Mouse (Mus musculus): ENCODE results near the gene Ptpn14. TPM values are rescaled to one million over a fixed set of nuclear protein-coding genes. Genes with fewer than 3 reads are reported as not detected.

The Ptpn14 gene
- polyA plus RNA-seq, 1 experiment from 2014 or later, result 16.1 TPM

- no peaks in the 10 kb centered on the region for H3K4me1 ChIP-seq (ENCODE audit: insufficient read depth, low read length)
- H3K36me3 ChIP-seq (ENCODE audit: insufficient read depth, low read length), result peaks cover 57% of the 10 kb centered on the region
- no peaks in the 10 kb centered on the region for H3K9me3 ChIP-seq (ENCODE audit: low read length)
- no peaks in the 10 kb centered on the region for H3K27me3 ChIP-seq (ENCODE audit: insufficient read depth, low read length)
- ATAC-seq (ENCODE audit: low FRiP score, low TSS enrichment), result no peak
- H3K9ac ChIP-seq (replicated peaks; ENCODE audit: low read length), result no peak overlapping the region
- no peak overlapping the region for H3K4me3 ChIP-seq (ENCODE audit: low read length)
- WGBS, result 74% methylated on average over 2 of the region's 2 CpGs
- no peak overlapping the region for H3K27ac ChIP-seq (ENCODE audit: low read length)
- no peak overlapping the region for H3K4me2 ChIP-seq (replicated peaks; ENCODE audit: low read depth, low read length)
Observed at GRCm38 (mm10) chr1:189846319-189846718, 118.3 kb downstream of the Ptpn14 start.

GRCm38 (mm10) chr1:189849550-189849949, 121.5 kb downstream of the Ptpn14 start:
- Histone ChIP-seq H3K9ac (replicated peaks; ENCODE audit: low read length) (no peak overlapping the region), H3K36me3 (ENCODE audit: insufficient read depth, low read length) (peaks cover 53% of the 10 kb centered on the region), H3K27me3 (ENCODE audit: insufficient read depth, low read length) (no peaks in the 10 kb centered on the region), H3K4me3 (ENCODE audit: low read length) (no peak overlapping the region), H3K4me1 (ENCODE audit: insufficient read depth, low read length) (no peaks in the 10 kb centered on the region), H3K4me2 (replicated peaks; ENCODE audit: low read depth, low read length) (no peak overlapping the region), H3K9me3 (ENCODE audit: low read length) (no peaks in the 10 kb centered on the region), H3K27ac (ENCODE audit: low read length) (no peak overlapping the region)
- no peak for ATAC-seq (ENCODE audit: low FRiP score, low TSS enrichment)
- WGBS, result 77% methylated on average over 11 of the region's 11 CpGs

- no peak for ATAC-seq (ENCODE audit: low FRiP score, low TSS enrichment)
- no peaks in the 10 kb centered on the region for H3K27me3 ChIP-seq (ENCODE audit: insufficient read depth, low read length)
Observed at GRCm38 (mm10) chr1:189852051-189852450, 124.0 kb downstream of the Ptpn14 start.

GRCm38 (mm10) chr1:189852456-189852855, 124.4 kb downstream of the Ptpn14 start:
- no peak overlapping the region for H3K27ac ChIP-seq (ENCODE audit: low read length)
- no peak overlapping the region for H3K9ac ChIP-seq (replicated peaks; ENCODE audit: low read length)
- WGBS, result 76% methylated on average over 7 of the region's 7 CpGs
- H3K36me3 ChIP-seq (ENCODE audit: insufficient read depth, low read length), result peaks cover 53% of the 10 kb centered on the region
- no peaks in the 10 kb centered on the region for H3K9me3 ChIP-seq (ENCODE audit: low read length)
- no peaks in the 10 kb centered on the region for H3K4me1 ChIP-seq (ENCODE audit: insufficient read depth, low read length)
- no peak for ATAC-seq (ENCODE audit: low FRiP score, low TSS enrichment)
- H3K4me3 ChIP-seq (ENCODE audit: low read length), result no peak overlapping the region
- H3K27me3 ChIP-seq (ENCODE audit: insufficient read depth, low read length), result no peaks in the 10 kb centered on the region
- H3K4me2 ChIP-seq (replicated peaks; ENCODE audit: low read depth, low read length), result no peak overlapping the region

More at GRCm38 (mm10) chr1:189852051-189852450, 124.0 kb downstream of the Ptpn14 start:
- H3K36me3 ChIP-seq (ENCODE audit: insufficient read depth, low read length), result peaks cover 51% of the 10 kb centered on the region
- no peak overlapping the region for H3K4me2 ChIP-seq (replicated peaks; ENCODE audit: low read depth, low read length)
- no peaks in the 10 kb centered on the region for H3K9me3 ChIP-seq (ENCODE audit: low read length)
- no peaks in the 10 kb centered on the region for H3K4me1 ChIP-seq (ENCODE audit: insufficient read depth, low read length)
- no peak overlapping the region for H3K4me3 ChIP-seq (ENCODE audit: low read length)
- no peak overlapping the region for H3K27ac ChIP-seq (ENCODE audit: low read length)
- H3K9ac ChIP-seq (replicated peaks; ENCODE audit: low read length), result no peak overlapping the region
- 68% methylated on average over 5 of the region's 5 CpGs for WGBS

- Histone ChIP-seq H3K27me3 (ENCODE audit: insufficient read depth, low read length) (no peaks in the 10 kb centered on the region), H3K36me3 (ENCODE audit: insufficient read depth, low read length) (peaks cover 54% of the 10 kb centered on the region), H3K9ac (replicated peaks; ENCODE audit: low read length) (no peak overlapping the region), H3K27ac (ENCODE audit: low read length) (no peak overlapping the region), H3K4me2 (replicated peaks; ENCODE audit: low read depth, low read length) (no peak overlapping the region), H3K4me3 (ENCODE audit: low read length) (no peak overlapping the region), H3K4me1 (ENCODE audit: insufficient read depth, low read length) (no peaks in the 10 kb centered on the region), H3K9me3 (ENCODE audit: low read length) (no peaks in the 10 kb centered on the region)
- WGBS, result 88% methylated on average over 13 of the region's 13 CpGs
- no peak for ATAC-seq (ENCODE audit: low FRiP score, low TSS enrichment)
Observed at GRCm38 (mm10) chr1:189854646-189855045, 126.6 kb downstream of the Ptpn14 start.

GRCm38 (mm10) chr1:189855739-189856138, 127.7 kb downstream of the Ptpn14 start:
- WGBS, result 94% methylated on average over 5 of the region's 5 CpGs
- ATAC-seq (ENCODE audit: low FRiP score, low TSS enrichment), result no peak
- Histone ChIP-seq H3K9ac (replicated peaks; ENCODE audit: low read length) (no peak overlapping the region), H3K27me3 (ENCODE audit: insufficient read depth, low read length) (no peaks in the 10 kb centered on the region), H3K4me3 (ENCODE audit: low read length) (no peak overlapping the region), H3K9me3 (ENCODE audit: low read length) (no peaks in the 10 kb centered on the region), H3K27ac (ENCODE audit: low read length) (no peak overlapping the region), H3K4me1 (ENCODE audit: insufficient read depth, low read length) (no peaks in the 10 kb centered on the region), H3K36me3 (ENCODE audit: insufficient read depth, low read length) (peaks cover 50% of the 10 kb centered on the region), H3K4me2 (replicated peaks; ENCODE audit: low read depth, low read length) (no peak overlapping the region)

- Histone ChIP-seq H3K27me3 (ENCODE audit: insufficient read depth, low read length) (no peaks in the 10 kb centered on the region), H3K4me2 (replicated peaks; ENCODE audit: low read depth, low read length) (no peak overlapping the region), H3K27ac (ENCODE audit: low read length) (no peak overlapping the region), H3K36me3 (ENCODE audit: insufficient read depth, low read length) (peaks cover 45% of the 10 kb centered on the region), H3K9me3 (ENCODE audit: low read length) (no peaks in the 10 kb centered on the region), H3K4me3 (ENCODE audit: low read length) (no peak overlapping the region), H3K4me1 (ENCODE audit: insufficient read depth, low read length) (0 out of 2 replicates have a peak, but pooled peaks cover 2% of the 10 kb centered on the region), H3K9ac (replicated peaks; ENCODE audit: low read length) (no peak overlapping the region)
- ATAC-seq (ENCODE audit: low FRiP score, low TSS enrichment), result no peak
- WGBS, result 93% methylated on average over 6 of the region's 6 CpGs
Observed at GRCm38 (mm10) chr1:189858377-189858776, 130.3 kb downstream of the Ptpn14 start.

- H3K36me3 ChIP-seq (ENCODE audit: insufficient read depth, low read length), result peaks cover 52% of the 10 kb centered on the region
- H3K9ac ChIP-seq (replicated peaks; ENCODE audit: low read length), result no peak overlapping the region
- H3K4me3 ChIP-seq (ENCODE audit: low read length), result no peak overlapping the region
- no peaks in the 10 kb centered on the region for H3K9me3 ChIP-seq (ENCODE audit: low read length)
- peak; percentile 36; the same call in 1 of the 2 replicates for ATAC-seq (ENCODE audit: low FRiP score, low TSS enrichment)
- WGBS, result 83% methylated on average over 17 of the region's 17 CpGs
- H3K4me1 ChIP-seq (ENCODE audit: insufficient read depth, low read length), result 0 out of 2 replicates have a peak, but pooled peaks cover 2% of the 10 kb centered on the region
- no peak overlapping the region for H3K4me2 ChIP-seq (replicated peaks; ENCODE audit: low read depth, low read length)
- no peaks in the 10 kb centered on the region for H3K27me3 ChIP-seq (ENCODE audit: insufficient read depth, low read length)
- H3K27ac ChIP-seq (ENCODE audit: low read length), result no peak overlapping the region
Observed at GRCm38 (mm10) chr1:189860112-189860941, 132.3 kb downstream of the Ptpn14 start.

GRCm38 (mm10) chr1:189860942-189861315, 132.9 kb downstream of the Ptpn14 start:
- 60% methylated on average over 12 of the region's 12 CpGs for WGBS
- no peak overlapping the region for H3K9ac ChIP-seq (replicated peaks; ENCODE audit: low read length)
- H3K27ac ChIP-seq (ENCODE audit: low read length), result no peak overlapping the region
- peaks cover 58% of the 10 kb centered on the region for H3K36me3 ChIP-seq (ENCODE audit: insufficient read depth, low read length)
- H3K27me3 ChIP-seq (ENCODE audit: insufficient read depth, low read length), result no peaks in the 10 kb centered on the region
- 0 out of 2 replicates have a peak, but pooled peaks cover 2% of the 10 kb centered on the region for H3K4me1 ChIP-seq (ENCODE audit: insufficient read depth, low read length)
- ATAC-seq (ENCODE audit: low FRiP score, low TSS enrichment), result no peak
- no peaks in the 10 kb centered on the region for H3K9me3 ChIP-seq (ENCODE audit: low read length)
- H3K4me3 ChIP-seq (ENCODE audit: low read length), result no peak overlapping the region
- H3K4me2 ChIP-seq (replicated peaks; ENCODE audit: low read depth, low read length), result no peak overlapping the region

GRCm38 (mm10) chr1:189863727-189864126, 135.7 kb downstream of the Ptpn14 start:
- Histone ChIP-seq H3K9ac (replicated peaks; ENCODE audit: low read length) (no peak overlapping the region), H3K9me3 (ENCODE audit: low read length) (no peaks in the 10 kb centered on the region), H3K4me2 (replicated peaks; ENCODE audit: low read depth, low read length) (no peak overlapping the region), H3K27ac (ENCODE audit: low read length) (no peak overlapping the region), H3K4me3 (ENCODE audit: low read length) (no peak overlapping the region), H3K27me3 (ENCODE audit: insufficient read depth, low read length) (no peaks in the 10 kb centered on the region), H3K4me1 (ENCODE audit: insufficient read depth, low read length) (peaks cover 19% of the 10 kb centered on the region), H3K36me3 (ENCODE audit: insufficient read depth, low read length) (peaks cover 41% of the 10 kb centered on the region)
- WGBS, result 93% methylated on average over 3 of the region's 3 CpGs
- no peak for ATAC-seq (ENCODE audit: low FRiP score, low TSS enrichment)

All from kidney, embryonic 16.5 days (tissue).